Mouse (Mus musculus): Measurements from ENCODE around the gene 1700025G04Rik. TPM values are rescaled to one million over a fixed set of nuclear protein-coding genes. Genes with fewer than 3 reads are reported as not detected.

Gene 1700025G04Rik
- polyA plus RNA-seq, 1 experiment from 2014 or later = 20.6 TPM

- no peak for ATAC-seq (ENCODE audit: low FRiP score, low TSS enrichment)
- H3K4me3 ChIP-seq (ENCODE audit: low read depth, low read length) = no peak overlapping the region
- 0 out of 2 replicates have a peak overlapping the region, but pooled peaks have one; percentile 11 for H3K4me2 ChIP-seq (replicated peaks; ENCODE audit: low read depth)
- WGBS = 64% methylated on average over 3 of the region's 3 CpGs
- H3K27me3 ChIP-seq (ENCODE audit: control insufficient read depth, insufficient read depth, low read length) = no peaks in the 10 kb centered on the region
- H3K36me3 ChIP-seq (ENCODE audit: control insufficient read depth, insufficient read depth, low read length) = no peaks in the 10 kb centered on the region
- no peak for TF ChIP-seq CTCF (IDR thresholded peaks at IDR 0.05; ENCODE audit: low read depth)
- TF ChIP-seq EP300 (optimal IDR thresholded peaks at IDR 0.05) = no peak
- peaks cover 10% of the 10 kb centered on the region for H3K4me1 ChIP-seq (replicated peaks; ENCODE audit: control insufficient read depth, insufficient read depth)
- H3K27ac ChIP-seq (replicated peaks) = no peak overlapping the region
- DNase-seq (ENCODE audit: low spot score) = no peak
- H3K9me3 ChIP-seq (ENCODE audit: control insufficient read depth, low read length) = no peaks in the 10 kb centered on the region
- no peak overlapping the region for H3K9ac ChIP-seq (ENCODE audit: low read length)
Observed at GRCm38 (mm10) chr1:151948065-151948464, 141.9 kb downstream of the 1700025G04Rik start.

- 0 out of 2 replicates have a peak overlapping the region, but pooled peaks have one; percentile 11 for H3K4me2 ChIP-seq (replicated peaks; ENCODE audit: low read depth)
- H3K4me3 ChIP-seq (ENCODE audit: low read depth, low read length) = no peak overlapping the region
- peaks cover 6% of the 10 kb centered on the region for H3K4me1 ChIP-seq (replicated peaks; ENCODE audit: control insufficient read depth, insufficient read depth)
- no peaks in the 10 kb centered on the region for H3K27me3 ChIP-seq (ENCODE audit: control insufficient read depth, insufficient read depth, low read length)
- no peak for TF ChIP-seq EP300 (optimal IDR thresholded peaks at IDR 0.05)
- TF ChIP-seq CTCF (IDR thresholded peaks at IDR 0.05; ENCODE audit: low read depth) = no peak
- DNase-seq (ENCODE audit: low spot score) (no peak), ATAC-seq (ENCODE audit: low FRiP score, low TSS enrichment) (no peak)
- H3K36me3 ChIP-seq (ENCODE audit: control insufficient read depth, insufficient read depth, low read length) = no peaks in the 10 kb centered on the region
- WGBS = 39% methylated on average over 4 of the region's 4 CpGs
- H3K27ac ChIP-seq (replicated peaks) = peak overlapping the region; percentile 53; the same call in 1 of the 2 replicates
- no peak overlapping the region for H3K9ac ChIP-seq (ENCODE audit: low read length)
- no peaks in the 10 kb centered on the region for H3K9me3 ChIP-seq (ENCODE audit: control insufficient read depth, low read length)
Observed at GRCm38 (mm10) chr1:151947571-151947970, 142.4 kb downstream of the 1700025G04Rik start.

DNA sequence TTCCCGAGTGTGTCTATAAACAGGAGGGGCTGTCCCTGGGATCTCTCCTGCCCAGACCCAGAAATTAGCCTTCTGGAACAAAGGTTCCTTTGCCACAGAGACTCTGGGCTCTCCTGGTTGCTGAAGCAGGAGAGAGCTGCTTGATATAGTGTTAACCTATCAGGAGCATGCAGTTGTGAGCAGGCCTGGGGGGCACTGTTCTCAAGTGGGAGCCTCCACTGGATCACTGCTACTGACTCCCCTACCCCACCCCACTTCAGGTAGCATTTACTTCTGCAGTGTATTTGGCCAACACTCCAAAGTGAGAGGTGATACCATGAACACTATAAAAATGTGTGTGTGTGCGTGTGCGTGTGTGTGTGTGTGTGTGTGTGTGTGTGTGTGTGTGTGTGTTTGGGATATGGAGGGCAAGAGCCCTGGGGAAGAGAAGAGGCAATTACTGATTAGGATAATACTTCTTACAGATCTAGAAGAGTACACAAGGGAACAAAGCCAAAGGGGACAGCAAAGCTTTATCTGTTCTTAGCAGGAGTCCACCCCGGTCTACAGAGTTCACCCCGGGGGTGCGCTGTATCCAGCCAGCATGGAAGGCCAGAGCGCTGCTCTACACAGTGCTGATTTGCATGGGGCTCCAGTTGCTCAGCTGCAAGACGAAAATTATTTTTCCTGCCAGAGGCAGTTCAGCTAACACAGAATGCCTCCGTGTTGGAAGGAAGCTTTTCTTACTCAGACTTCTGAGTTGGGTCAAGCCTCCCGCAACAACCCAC lies 145.3 kb downstream of the 1700025G04Rik start:
- ATAC-seq (ENCODE audit: low FRiP score, low TSS enrichment) (no peak), DNase-seq (ENCODE audit: low spot score) (no peak)
- no peaks in the 10 kb centered on the region for H3K27me3 ChIP-seq (ENCODE audit: control insufficient read depth, insufficient read depth, low read length)
- H3K9me3 ChIP-seq (ENCODE audit: control insufficient read depth, low read length) = no peaks in the 10 kb centered on the region
- WGBS = 54% methylated on average over 10 of the region's 10 CpGs
- H3K27ac ChIP-seq (replicated peaks) = no peak overlapping the region
- H3K4me2 ChIP-seq (replicated peaks; ENCODE audit: low read depth) = no peak overlapping the region
- TF ChIP-seq CTCF (IDR thresholded peaks at IDR 0.05; ENCODE audit: low read depth) (no peak), EP300 (optimal IDR thresholded peaks at IDR 0.05) (no peak)
- no peak overlapping the region for H3K9ac ChIP-seq (ENCODE audit: low read length)
- H3K36me3 ChIP-seq (ENCODE audit: control insufficient read depth, insufficient read depth, low read length) = no peaks in the 10 kb centered on the region
- no peak overlapping the region for H3K4me3 ChIP-seq (ENCODE audit: low read depth, low read length)
- peaks cover 6% of the 10 kb centered on the region for H3K4me1 ChIP-seq (replicated peaks; ENCODE audit: control insufficient read depth, insufficient read depth)

DNA sequence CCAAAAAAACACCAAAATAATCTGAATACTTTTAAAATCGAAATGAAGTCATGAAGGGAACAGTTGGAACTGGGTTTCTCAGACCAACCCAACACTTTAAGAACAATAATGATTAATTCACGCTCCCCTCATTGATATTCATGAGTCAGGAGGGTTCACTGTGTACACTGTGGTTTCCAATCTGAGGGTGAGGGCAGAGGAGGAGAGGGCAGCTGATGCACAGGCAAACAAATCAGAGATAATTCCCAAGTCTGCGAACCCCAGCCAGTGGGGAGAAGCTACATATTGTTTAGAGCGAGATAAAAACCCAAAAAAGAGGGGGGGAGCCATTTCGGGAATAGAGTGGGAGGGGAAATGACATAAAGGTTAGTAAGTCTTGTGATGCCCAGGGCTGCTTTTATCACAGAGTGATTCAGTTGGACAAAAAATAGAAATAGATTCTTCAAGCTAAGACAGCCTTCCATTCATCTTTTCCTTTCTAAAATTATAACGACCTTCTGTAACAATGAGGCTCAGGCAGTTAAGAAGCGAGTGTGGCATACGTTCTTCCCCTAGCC lies 146.2 kb downstream of the 1700025G04Rik start:
- no peaks in the 10 kb centered on the region for H3K9me3 ChIP-seq (ENCODE audit: control insufficient read depth, low read length)
- TF ChIP-seq EP300 (optimal IDR thresholded peaks at IDR 0.05) (no peak), CTCF (IDR thresholded peaks at IDR 0.05; ENCODE audit: low read depth) (no peak)
- H3K4me1 ChIP-seq (replicated peaks; ENCODE audit: control insufficient read depth, insufficient read depth) = peaks cover 4% of the 10 kb centered on the region
- no peak for DNase-seq (ENCODE audit: low spot score)
- no peak overlapping the region for H3K27ac ChIP-seq (replicated peaks)
- no peak overlapping the region for H3K4me2 ChIP-seq (replicated peaks; ENCODE audit: low read depth)
- H3K4me3 ChIP-seq (ENCODE audit: low read depth, low read length) = no peak overlapping the region
- WGBS = 56% methylated on average over 8 of the region's 8 CpGs
- no peak for ATAC-seq (ENCODE audit: low FRiP score, low TSS enrichment)
- H3K9ac ChIP-seq (ENCODE audit: low read length) = no peak overlapping the region
- H3K36me3 ChIP-seq (ENCODE audit: control insufficient read depth, insufficient read depth, low read length) = no peaks in the 10 kb centered on the region
- no peaks in the 10 kb centered on the region for H3K27me3 ChIP-seq (ENCODE audit: control insufficient read depth, insufficient read depth, low read length)

- no peaks in the 10 kb centered on the region for H3K9me3 ChIP-seq (ENCODE audit: control insufficient read depth, low read length)
- H3K4me3 ChIP-seq (ENCODE audit: low read depth, low read length) = no peak overlapping the region
- 54% methylated on average over 11 of the region's 11 CpGs for WGBS
- DNase-seq (ENCODE audit: low spot score) (no peak), ATAC-seq (ENCODE audit: low FRiP score, low TSS enrichment) (no peak)
- no peak overlapping the region for H3K4me2 ChIP-seq (replicated peaks; ENCODE audit: low read depth)
- no peak overlapping the region for H3K9ac ChIP-seq (ENCODE audit: low read length)
- H3K27me3 ChIP-seq (ENCODE audit: control insufficient read depth, insufficient read depth, low read length) = no peaks in the 10 kb centered on the region
- peaks cover 4% of the 10 kb centered on the region for H3K4me1 ChIP-seq (replicated peaks; ENCODE audit: control insufficient read depth, insufficient read depth)
- no peaks in the 10 kb centered on the region for H3K36me3 ChIP-seq (ENCODE audit: control insufficient read depth, insufficient read depth, low read length)
- H3K27ac ChIP-seq (replicated peaks) = no peak overlapping the region
- TF ChIP-seq EP300 (optimal IDR thresholded peaks at IDR 0.05) (no peak), CTCF (IDR thresholded peaks at IDR 0.05; ENCODE audit: low read depth) (no peak)
Observed at GRCm38 (mm10) chr1:151942972-151943654, 146.8 kb downstream of the 1700025G04Rik start.
